Mouse (Mus musculus): ENCODE measurements around the gene Bicd1. TPM values are rescaled to one million over a fixed set of nuclear protein-coding genes. Genes with fewer than 3 reads are reported as not detected.

Bicd1 gene
- polyA plus RNA-seq, 1 experiment = 17.2 TPM

DNA sequence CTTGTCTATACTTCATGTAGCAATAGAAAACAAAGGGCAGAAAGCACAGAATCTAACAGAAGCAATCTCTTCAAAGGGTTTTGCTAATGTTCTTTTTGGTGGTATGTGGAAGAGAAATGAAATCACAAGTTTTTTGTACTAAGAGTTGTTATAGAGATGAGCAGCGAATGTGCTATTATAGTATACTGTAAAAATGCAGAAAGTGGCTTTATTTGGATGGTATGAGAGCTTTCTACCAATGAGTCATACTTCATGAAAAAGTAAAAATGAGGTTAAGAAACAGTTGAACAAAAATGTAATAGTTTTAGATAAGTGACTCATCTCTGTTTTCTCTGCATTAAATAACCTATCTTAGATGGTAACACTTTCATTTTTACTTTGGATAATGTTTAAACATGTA is 165.6 kb downstream of the Bicd1 start:
- no peak for DNase-seq (ENCODE audit: low read depth)
- no peak for TF ChIP-seq CTCF (IDR thresholded peaks at IDR 0.05; ENCODE audit: borderline replicate concordance, extremely low read depth, insufficient read depth, insufficient read length)
- TF ChIP-seq POLR2A (IDR thresholded peaks at IDR 0.05; ENCODE audit: borderline replicate concordance, extremely low read depth, insufficient read depth, insufficient read length, poor library complexity, severe bottlenecking) = no peak

DNA sequence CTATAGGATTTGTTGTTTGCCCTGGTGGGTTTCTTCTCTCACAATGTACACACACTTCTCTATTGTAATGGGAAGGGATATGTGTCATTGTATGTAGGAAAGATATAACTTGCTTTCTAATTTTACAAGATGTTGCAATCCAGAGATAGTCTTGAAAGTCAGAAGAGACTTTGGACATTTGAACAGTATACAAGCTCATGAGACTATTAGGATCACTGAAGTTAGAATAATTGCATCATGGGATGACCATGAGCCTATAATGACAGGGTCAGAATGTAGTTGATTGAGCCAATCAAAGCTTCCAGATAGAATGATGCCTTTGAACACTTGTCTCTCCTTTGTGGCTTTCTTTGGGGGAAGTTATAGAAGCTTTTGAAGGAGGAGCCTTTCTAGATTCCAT is 171.4 kb downstream of the Bicd1 start:
- no peak for TF ChIP-seq CTCF (IDR thresholded peaks at IDR 0.05; ENCODE audit: borderline replicate concordance, extremely low read depth, insufficient read depth, insufficient read length)
- no peak for TF ChIP-seq POLR2A (IDR thresholded peaks at IDR 0.05; ENCODE audit: borderline replicate concordance, extremely low read depth, insufficient read depth, insufficient read length, poor library complexity, severe bottlenecking)
- no peak for DNase-seq (ENCODE audit: low read depth)

DNA sequence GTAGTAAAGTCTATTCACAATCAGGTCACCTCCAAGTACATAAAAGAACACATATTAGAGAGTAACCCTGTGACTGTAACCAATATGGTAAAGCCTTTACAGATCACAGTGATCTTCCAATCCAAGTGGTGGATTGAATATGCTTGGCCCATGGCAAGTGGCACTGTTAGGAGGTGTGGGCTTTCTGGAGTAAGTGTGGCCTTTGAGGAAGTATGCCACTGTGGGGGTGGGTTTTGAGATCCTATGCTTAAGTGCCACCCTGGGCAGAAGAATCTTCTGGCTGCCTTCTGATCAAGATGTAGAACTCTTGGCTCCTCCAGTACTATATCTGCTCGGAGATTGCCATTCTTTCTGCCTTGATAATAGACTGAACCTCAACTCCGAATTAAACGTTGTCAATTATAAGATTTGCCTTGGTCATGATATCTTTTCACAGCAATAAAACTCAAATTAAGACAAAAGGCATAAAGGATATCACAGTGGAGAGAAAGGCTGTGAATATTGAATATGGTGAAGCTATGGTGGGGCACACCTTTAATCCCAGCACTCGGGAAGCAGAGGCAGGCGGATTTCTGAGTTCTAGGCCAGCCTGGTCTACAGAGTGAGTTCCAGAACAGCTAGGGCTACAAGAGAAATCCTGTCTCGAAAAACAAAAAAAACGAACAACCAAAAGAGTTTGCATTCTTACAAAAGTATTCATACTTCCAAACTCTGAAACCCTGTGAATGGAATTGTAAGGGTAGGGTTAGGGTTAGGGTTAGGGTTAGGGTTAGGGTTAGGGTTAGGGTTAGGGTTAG is 177.2 kb downstream of the Bicd1 start:
- DNase-seq (ENCODE audit: low read depth) = peak; percentile 20
- TF ChIP-seq POLR2A (IDR thresholded peaks at IDR 0.05; ENCODE audit: borderline replicate concordance, extremely low read depth, insufficient read depth, insufficient read length, poor library complexity, severe bottlenecking) (no peak), CTCF (IDR thresholded peaks at IDR 0.05; ENCODE audit: borderline replicate concordance, extremely low read depth, insufficient read depth, insufficient read length) (no peak)

Other genes with a start within 250 kb of the Bicd1 start
- 65.0 and 88.5 TPM in 2 replicates for gene Amn1, start 220.2 kb upstream of the Bicd1 start, polyA plus RNA-seq (2012; rRNA removed)
- 8.1 and 11.3 TPM in 2 replicates for gene Resf1, start 99.5 kb upstream of the Bicd1 start, polyA plus RNA-seq (2012; rRNA removed)